Mouse (Mus musculus) gastrocnemius, postnatal 14 days (tissue): ENCODE measurements around the gene Aox2. TPM values are rescaled to one million over a fixed set of nuclear protein-coding genes. Genes with fewer than 3 reads are reported as not detected.
"Not testable (repeated sequence)": the region's sequence is repeated elsewhere in the genome, so short reads cannot be mapped to it uniquely, and the experiment has no call there.

ENCODE experiments used
- DNase-seq: peaks from one replicate; pipeline ENCODE4 v3.0.0; 2021; ENCODE audit warnings: mixed read lengths
- intact Hi-C: fragments of 180-260 bp; cut with DNase I; formaldehyde crosslinking; loops from one replicate; pipeline ENCODE4 v1.15.1; 2025; ENCODE audit warnings: low total_unique reads
- total RNA-seq, 2 experiments: library from RNA; stranded (reverse); gene quantifications; 2 replicates each; pipeline ENCODE4 v1.2.3; 2021

The Aox2 gene
- total RNA-seq, 2 experiments from 2014 or later, result 0.08 to 0.13 TPM

- intact Hi-C loops, result no loop called here
Measured at GRCm38 (mm10) chr1:58315532-58315931, 37.4 kb downstream of the Aox2 start.

GRCm38 (mm10) chr1:58333222-58333621 is 55.1 kb downstream of the Aox2 start:
- intact Hi-C loops, result no loop called here
- no peak for DNase-seq

More at GRCm38 (mm10) chr1:58315532-58315931, 37.4 kb downstream of the Aox2 start:
- DNase-seq, result no peak

GRCm38 (mm10) chr1:58339901-58340300 is 61.8 kb downstream of the Aox2 start:
- intact Hi-C loops, result no loop called here
- DNase-seq, result no peak

GRCm38 (mm10) chr1:58341576-58341975 is 63.5 kb downstream of the Aox2 start:
- peak; percentile 62 for DNase-seq
- intact Hi-C loops, result no loop called here

- no peak for DNase-seq
- intact Hi-C loops, result no loop called here
Measured at GRCm38 (mm10) chr1:58343861-58344260, 65.7 kb downstream of the Aox2 start.

GRCm38 (mm10) chr1:58344570-58344969 is 66.4 kb downstream of the Aox2 start:
- intact Hi-C loops, result no loop called here
- no peak for DNase-seq

- no peak for DNase-seq
- intact Hi-C loops, result no loop called here
Measured at GRCm38 (mm10) chr1:58346159-58346558, 68.0 kb downstream of the Aox2 start.

- intact Hi-C loops, result no loop called here
Measured at GRCm38 (mm10) chr1:58348712-58349111, 70.6 kb downstream of the Aox2 start.

GRCm38 (mm10) chr1:58353238-58353893 is 75.2 kb downstream of the Aox2 start:
- intact Hi-C loops, result no loop called here
- no peak for DNase-seq

More at GRCm38 (mm10) chr1:58348712-58349111, 70.6 kb downstream of the Aox2 start:
- no peak for DNase-seq

- intact Hi-C loops, result no loop called here
- DNase-seq, result peak; percentile 80
Measured at GRCm38 (mm10) chr1:58358958-58359901, 81.1 kb downstream of the Aox2 start.

GRCm38 (mm10) chr1:58362296-58362695 is 84.2 kb downstream of the Aox2 start:
- peak; percentile 15 for DNase-seq
- intact Hi-C loops, result no loop called here

- intact Hi-C loops, result no loop called here
- DNase-seq, result no peak
Measured at GRCm38 (mm10) chr1:58364551-58364950, 86.4 kb downstream of the Aox2 start.

GRCm38 (mm10) chr1:58365829-58366228 is 87.7 kb downstream of the Aox2 start:
- DNase-seq, result no peak
- intact Hi-C loops, result no loop called here

- DNase-seq, result peak; percentile 10
- intact Hi-C loops, result no loop called here
Measured at GRCm38 (mm10) chr1:58366737-58367471, 88.8 kb downstream of the Aox2 start.

GRCm38 (mm10) chr1:58369716-58370115 is 91.6 kb downstream of the Aox2 start:
- DNase-seq, result no peak
- intact Hi-C loops, result no loop called here

- intact Hi-C loops, DNase-seq: not testable (repeated sequence)
Measured at GRCm38 (mm10) chr1:58374266-58374665, 96.1 kb downstream of the Aox2 start.

GRCm38 (mm10) chr1:58375574-58376147 is 97.5 kb downstream of the Aox2 start:
- no peak for DNase-seq
- intact Hi-C loops, result no loop called here

GRCm38 (mm10) chr1:58382586-58383281 is 104.6 kb downstream of the Aox2 start:
- no peak for DNase-seq
- intact Hi-C loops, result no loop called here
